Mouse (Mus musculus): Measurements from ENCODE around the gene Prph2.

Prph2 gene

GRCm38 (mm10) chr17:46890843-46891594, 19.2 kb upstream of the Prph2 start:
- DNase-seq (ENCODE audit: low spot score): no peak

DNA sequence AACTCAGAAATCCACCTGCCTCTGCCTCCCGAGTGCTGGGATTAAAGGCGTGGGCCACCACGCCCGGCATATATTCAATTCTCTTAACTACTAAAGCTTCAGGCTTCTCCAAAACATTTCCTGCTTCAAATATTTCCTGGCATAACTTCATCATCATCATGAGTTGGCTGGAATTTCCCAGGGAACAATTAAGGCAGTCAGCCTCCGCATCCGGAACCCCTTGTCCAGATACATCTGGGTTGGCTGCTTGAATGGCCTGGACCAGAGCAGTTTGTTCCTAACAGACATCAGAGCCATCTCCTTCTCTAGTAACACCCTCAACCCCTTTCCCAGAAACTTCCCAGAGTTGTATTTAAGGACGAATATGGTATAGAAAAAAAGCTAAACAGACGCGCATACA, 14.8 kb upstream of the Prph2 start:
- no peak for DNase-seq (ENCODE audit: low spot score)

- DNase-seq (ENCODE audit: low spot score): no peak
Observed at GRCm38 (mm10) chr17:46897221-46897950, 12.9 kb upstream of the Prph2 start.

GRCm38 (mm10) chr17:46900941-46901340, 9.3 kb upstream of the Prph2 start:
- no peak for DNase-seq (ENCODE audit: low spot score)

- DNase-seq (ENCODE audit: low spot score): peak; percentile 72
Observed at GRCm38 (mm10) chr17:46903876-46904490, 6.3 kb upstream of the Prph2 start.

DNA sequence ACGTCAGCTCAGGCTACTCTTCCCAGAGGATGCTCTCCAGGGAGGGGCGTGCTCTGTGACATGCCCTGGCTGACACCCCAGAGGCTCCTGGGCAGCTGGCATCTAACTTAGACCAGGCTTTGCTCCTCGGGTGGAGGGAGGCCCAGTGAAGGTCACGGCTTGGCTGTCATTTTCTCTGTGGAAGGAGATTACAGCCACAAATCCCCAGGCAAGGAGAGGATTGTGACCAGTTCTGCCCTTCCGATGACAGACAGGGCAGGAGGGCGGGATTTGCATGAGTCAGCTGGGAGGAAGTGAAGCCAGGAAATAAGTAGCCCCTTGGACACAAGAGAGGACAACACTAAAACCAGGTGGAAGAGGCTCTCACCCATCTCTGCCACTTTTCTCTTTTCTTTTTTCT, 2.1 kb downstream of the Prph2 start:
- DNase-seq (ENCODE audit: low spot score): no peak

DNA sequence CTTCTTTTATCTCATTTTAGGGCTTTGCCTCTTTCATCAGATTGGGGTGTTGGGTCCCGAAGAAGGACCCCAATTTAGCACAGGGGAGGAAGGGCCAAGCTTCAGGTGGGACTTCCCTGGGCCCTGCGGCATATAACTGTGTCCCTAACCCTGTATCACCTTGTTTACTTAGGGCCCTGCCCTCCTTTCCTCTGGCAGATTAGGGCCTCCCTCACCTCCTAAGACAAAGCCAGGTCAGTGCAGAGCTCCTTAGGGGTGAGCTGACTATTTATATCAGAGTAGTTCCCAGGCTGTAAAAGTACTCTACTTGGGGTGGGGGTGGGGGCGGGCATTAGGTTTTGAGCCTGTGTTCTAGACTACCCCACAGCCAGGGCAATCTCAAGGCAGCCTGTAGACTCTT, 4.9 kb downstream of the Prph2 start:
- no peak for DNase-seq (ENCODE audit: low spot score)

DNA sequence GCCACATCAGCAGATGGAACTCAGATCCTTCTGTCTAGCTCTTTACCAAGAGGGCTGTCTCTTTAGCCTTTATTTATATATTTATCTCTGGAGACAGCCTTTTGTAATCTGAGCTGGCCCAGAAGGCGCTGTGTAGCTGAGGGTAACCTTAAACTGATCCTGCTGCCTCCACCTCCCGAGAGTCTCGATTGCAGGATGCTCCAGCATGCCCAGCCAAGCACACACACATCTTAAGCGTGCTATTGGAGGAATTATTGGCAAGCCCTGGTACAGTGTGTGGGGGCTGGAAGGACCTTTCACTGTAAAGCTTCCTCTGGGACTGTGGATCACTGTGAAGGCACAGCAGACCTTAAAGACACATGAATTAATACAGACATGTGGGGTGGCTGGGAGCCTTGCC, 8.7 kb downstream of the Prph2 start:
- DNase-seq (ENCODE audit: low spot score): no peak

GRCm38 (mm10) chr17:46920855-46921254, 10.6 kb downstream of the Prph2 start:
- no peak for DNase-seq (ENCODE audit: low spot score)

DNA sequence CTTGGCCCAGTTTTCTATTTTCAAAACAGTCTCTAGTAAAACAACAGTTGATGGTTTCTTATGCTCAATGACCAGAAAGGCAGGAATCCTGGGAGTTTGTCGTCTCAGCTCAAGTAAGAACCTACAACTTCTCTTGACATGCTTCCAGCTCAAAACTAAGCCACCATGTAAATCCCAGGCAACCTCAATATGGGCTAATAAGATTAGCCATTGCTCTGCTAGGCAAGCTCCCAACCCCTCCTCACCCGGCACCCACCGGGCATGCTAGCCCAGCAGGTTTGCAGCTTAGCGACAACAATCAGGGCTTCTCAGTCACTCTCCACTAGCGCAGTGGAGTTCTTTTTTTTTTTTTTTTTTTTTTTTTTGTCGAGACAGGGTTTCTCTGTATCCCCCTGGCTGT, 15.9 kb downstream of the Prph2 start:
- DNase-seq (ENCODE audit: low spot score): no peak

GRCm38 (mm10) chr17:46926941-46927340, 16.7 kb downstream of the Prph2 start:
- DNase-seq (ENCODE audit: low spot score): no peak

GRCm38 (mm10) chr17:46927781-46928180, 17.5 kb downstream of the Prph2 start:
- no peak for DNase-seq (ENCODE audit: low spot score)

GRCm38 (mm10) chr17:46929277-46929676, 19.0 kb downstream of the Prph2 start:
- no peak for DNase-seq (ENCODE audit: low spot score)

DNA sequence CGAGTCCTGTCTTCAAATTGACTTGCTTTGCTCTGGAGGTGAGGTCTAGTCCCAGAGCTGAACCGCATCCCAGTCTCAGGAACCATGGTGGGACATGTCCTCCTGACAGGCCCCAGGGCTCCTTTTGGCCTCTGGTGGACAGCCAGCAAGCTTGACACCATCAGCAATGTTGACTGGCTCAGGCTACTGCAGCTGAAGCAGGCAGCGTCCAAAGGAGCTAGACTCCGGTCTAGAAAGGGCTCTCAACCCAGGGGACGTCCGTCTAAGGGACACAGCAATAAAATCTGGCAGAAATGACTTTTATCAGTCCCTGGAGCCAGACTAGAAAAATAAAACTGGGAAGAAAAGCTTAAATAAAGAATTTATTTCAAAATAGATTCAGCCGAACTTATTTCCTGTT, 19.6 kb downstream of the Prph2 start:
- DNase-seq (ENCODE audit: low spot score): no peak

DNA sequence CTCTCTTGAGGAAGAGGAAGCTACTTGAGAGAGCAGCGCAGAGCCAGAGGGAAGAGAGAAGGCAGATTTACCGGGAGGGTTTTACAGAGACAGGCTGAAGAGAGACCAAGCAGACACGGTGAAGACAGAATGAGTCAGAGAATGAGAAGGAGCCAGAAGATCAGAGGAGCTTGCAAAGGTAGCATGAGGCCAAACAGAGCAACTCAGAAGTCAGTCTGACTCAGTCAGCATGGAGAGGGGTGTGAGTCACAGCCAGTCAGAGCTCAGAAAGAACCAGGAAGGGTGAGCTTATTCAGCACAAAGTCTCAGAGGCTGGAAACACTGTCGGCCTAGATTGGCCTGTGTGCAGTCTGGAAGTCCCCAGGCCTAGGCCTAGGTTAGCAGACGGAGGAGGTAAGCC, 22.7 kb downstream of the Prph2 start:
- DNase-seq (ENCODE audit: low spot score): no peak

GRCm38 (mm10) chr17:46933557-46934348, 23.5 kb downstream of the Prph2 start:
- peak; percentile 43 for DNase-seq (ENCODE audit: low spot score)

- no peak for DNase-seq (ENCODE audit: low spot score)
Observed at GRCm38 (mm10) chr17:46940461-46940860, 30.2 kb downstream of the Prph2 start.

- DNase-seq (ENCODE audit: low spot score): no peak
Observed at GRCm38 (mm10) chr17:46942421-46942820, 32.2 kb downstream of the Prph2 start.

DNA sequence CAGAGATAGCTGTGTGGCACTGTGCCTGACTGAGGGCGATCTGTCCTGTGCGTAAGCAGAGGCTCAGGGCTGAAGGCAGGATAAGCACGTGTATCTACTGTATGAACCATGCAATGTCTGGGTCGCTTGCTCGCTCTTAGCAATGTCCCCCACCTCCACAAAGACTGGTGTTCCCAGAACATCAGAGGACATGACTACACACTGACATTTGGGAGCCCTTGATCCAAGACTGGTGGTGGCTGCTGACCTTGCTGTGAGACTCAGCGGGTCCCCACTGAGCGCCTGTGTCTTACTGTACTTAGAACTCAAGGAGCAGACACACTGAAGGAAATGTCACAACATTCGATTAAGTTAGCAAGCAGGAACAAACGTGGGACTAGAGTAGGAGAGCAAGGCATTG, 36.0 kb downstream of the Prph2 start:
- DNase-seq (ENCODE audit: low spot score): no peak

- no peak for DNase-seq (ENCODE audit: low spot score)
Observed at GRCm38 (mm10) chr17:46958045-46958444, 47.8 kb downstream of the Prph2 start.

DNA sequence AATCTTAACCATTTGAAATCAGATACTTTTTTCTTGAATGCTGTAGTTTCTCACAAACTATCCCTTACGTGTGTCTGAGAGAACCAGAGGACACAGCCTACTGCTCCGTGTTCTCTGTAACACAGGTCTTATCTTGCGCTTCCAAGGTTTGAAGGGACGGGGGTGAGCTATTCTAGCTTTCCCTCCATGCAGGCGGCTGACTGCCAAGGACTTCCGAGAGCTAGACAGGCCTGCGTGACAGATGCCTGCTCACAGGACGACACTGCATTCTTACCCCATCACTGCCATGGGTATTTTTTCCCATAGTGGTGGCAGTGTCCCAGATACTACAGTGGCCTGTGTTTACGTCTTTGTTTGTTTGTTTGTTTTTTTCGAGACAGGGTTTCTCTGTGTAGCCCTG, 50.0 kb downstream of the Prph2 start:
- no peak for DNase-seq (ENCODE audit: low spot score)

DNA sequence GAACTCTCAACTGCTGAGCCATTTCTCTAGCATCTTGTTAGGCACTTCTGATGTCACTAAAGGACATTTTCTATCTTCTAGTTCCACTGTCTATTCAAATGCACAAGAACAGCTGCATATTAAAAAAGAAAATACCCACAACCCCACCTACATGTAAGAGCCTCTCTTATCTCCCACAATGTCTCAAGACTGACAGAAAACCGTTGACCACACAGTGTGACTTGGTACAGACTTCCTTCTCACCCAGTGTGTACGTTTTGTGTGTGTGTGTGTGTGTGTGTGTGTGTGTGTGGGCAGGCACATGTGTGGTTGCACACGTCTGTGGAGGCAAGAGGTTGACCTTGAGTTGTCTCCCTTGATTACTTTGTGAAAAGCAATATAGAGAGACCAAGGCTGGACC, 51.9 kb downstream of the Prph2 start:
- no peak for DNase-seq (ENCODE audit: low spot score)
